Mouse (Mus musculus) liver, embryonic 11.5 days (tissue): Measurements from ENCODE around the gene Lzts2. TPM values are rescaled to one million over a fixed set of nuclear protein-coding genes. Genes with fewer than 3 reads are reported as not detected.

Source experiments
- ATAC-seq: fragments of 200-750 bp; cut with Nextera tagmentation; replicated peaks from 2 replicates; pipeline ENCODE4 v1.8.0; 2017; ENCODE audit warnings: moderate number of reproducible peaks, mild to moderate bottlenecking, moderate TSS enrichment, moderate library complexity; ENCODE audit not compliant: low FRiP score
- DNase-seq: peaks from one replicate; pipeline ENCODE4 v3.0.0-alpha.2; 2017; ENCODE audit warnings: low spot score
- H3K27ac ChIP-seq: fragments of 300-500 bp; sonication (generic); 2 replicates; pipeline ENCODE4 v1.5.1; 2014; ENCODE audit warnings: mild to moderate bottlenecking, low read depth, low read length, control low read depth
- H3K27me3 ChIP-seq: fragments of 300-500 bp; sonication (generic); replicated peaks from 2 replicates; pipeline ENCODE4 v1.6.1; 2014; ENCODE audit warnings: low read length, mixed read lengths; ENCODE audit not compliant: control insufficient read depth, insufficient read depth
- H3K36me3 ChIP-seq: fragments of 300-500 bp; sonication (generic); 2 replicates; pipeline ENCODE4 v1.6.1; 2014; ENCODE audit warnings: mild to moderate bottlenecking, low read length, moderate library complexity, mixed read lengths; ENCODE audit not compliant: control insufficient read depth, insufficient read depth
- H3K4me1 ChIP-seq: fragments of 300-500 bp; sonication (generic); replicated peaks from 2 replicates; pipeline ENCODE4 v1.6.1; 2014; ENCODE audit warnings: low read length, mixed read lengths; ENCODE audit not compliant: control insufficient read depth, insufficient read depth
- H3K4me2 ChIP-seq: fragments of 300-500 bp; sonication (generic); 2 replicates; pipeline ENCODE4 v1.6.1; 2014; ENCODE audit warnings: mild to moderate bottlenecking, control low read depth, moderate library complexity
- H3K4me3 ChIP-seq: fragments of 300-500 bp; sonication (generic); 2 replicates; pipeline ENCODE4 v1.5.1; 2014; ENCODE audit warnings: low read depth, low read length, control low read depth
- H3K9ac ChIP-seq: fragments of 300-500 bp; sonication (generic); 2 replicates; pipeline ENCODE4 v1.6.1; 2014; ENCODE audit warnings: low read depth, low read length, control low read depth
- H3K9me3 ChIP-seq: fragments of 300-500 bp; sonication (generic); 2 replicates; pipeline ENCODE4 v1.6.1; 2016; ENCODE audit warnings: low read length, inconsistent platforms, mixed read lengths; ENCODE audit not compliant: control insufficient read depth
- WGBS: fragments of 180-500 bp; shearing (Covaris S2); extraction: QIAGEN DNeasy Blood & Tissue Kit; methylation state at CpG from one replicate; pipeline ENCODE4 v1.1.7; 2014; 5-methylcytosine and 5-hydroxymethylcytosine counted together
- polyA plus RNA-seq: library from polyadenylated mRNA; unstranded; fragments of >200 nt; fragmentation: Nextera tagmentation; extraction: Ambion mirVana; gene quantifications from 2 replicates; pipeline ENCODE4 v1.2.1, GENCODE M21; 2014

The Lzts2 gene
- polyA plus RNA-seq, 1 experiment from 2014 or later = 31.4 TPM

DNA sequence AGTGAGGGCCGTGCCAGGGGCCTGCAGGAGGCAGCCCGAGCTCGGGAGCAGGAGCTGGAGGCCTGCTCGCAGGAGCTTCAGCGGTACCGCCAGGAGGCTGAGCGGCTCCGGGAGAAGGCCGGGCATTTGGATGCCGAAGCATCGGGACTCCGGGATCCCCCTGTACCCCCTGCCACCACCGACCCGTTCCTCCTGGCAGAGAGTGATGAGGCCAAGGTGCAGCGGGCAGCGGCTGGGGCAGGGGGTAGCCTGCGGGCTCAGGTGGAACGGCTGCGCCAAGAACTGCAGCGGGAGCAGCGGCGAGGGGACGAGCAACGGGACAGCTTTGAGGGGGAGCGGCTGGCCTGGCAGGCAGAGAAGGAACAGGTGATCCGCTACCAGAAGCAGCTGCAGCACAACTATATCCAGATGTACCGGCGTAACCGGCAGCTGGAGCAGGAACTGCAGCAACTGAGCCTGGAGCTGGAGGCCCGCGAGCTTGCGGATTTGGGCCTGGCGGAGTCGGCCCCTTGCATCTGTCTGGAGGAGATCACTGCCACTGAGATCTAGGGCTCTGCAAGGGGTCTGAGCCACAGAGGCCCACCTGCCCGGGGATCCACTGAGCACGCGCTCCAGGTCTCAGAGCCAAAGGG is 11.8 kb downstream of the Lzts2 start:
- Histone ChIP-seq H3K4me2 (no peak overlapping the region), H3K27me3 (no peaks in the 10 kb centered on the region), H3K27ac (no peak overlapping the region), H3K9ac (no peak overlapping the region), H3K4me3 (no peak overlapping the region), H3K36me3 (peaks cover 27% of the 10 kb centered on the region), H3K9me3 (no peaks in the 10 kb centered on the region), H3K4me1 (peaks cover 8% of the 10 kb centered on the region)
- DNase-seq = no peak
- ATAC-seq = no peak
- WGBS = 92% methylated on average over 37 of the region's 37 CpGs

GRCm38 (mm10) chr19:45026958-45027670 is 12.9 kb downstream of the Lzts2 start:
- Histone ChIP-seq H3K27me3 (no peaks in the 10 kb centered on the region), H3K9me3 (no peaks in the 10 kb centered on the region), H3K9ac (no peak overlapping the region), H3K4me2 (no peak overlapping the region), H3K27ac (no peak overlapping the region), H3K36me3 (peaks cover 27% of the 10 kb centered on the region), H3K4me3 (no peak overlapping the region), H3K4me1 (peaks cover 8% of the 10 kb centered on the region)
- WGBS = 76% methylated on average over 6 of the region's 6 CpGs
- DNase-seq = no peak
- ATAC-seq = no peak

DNA sequence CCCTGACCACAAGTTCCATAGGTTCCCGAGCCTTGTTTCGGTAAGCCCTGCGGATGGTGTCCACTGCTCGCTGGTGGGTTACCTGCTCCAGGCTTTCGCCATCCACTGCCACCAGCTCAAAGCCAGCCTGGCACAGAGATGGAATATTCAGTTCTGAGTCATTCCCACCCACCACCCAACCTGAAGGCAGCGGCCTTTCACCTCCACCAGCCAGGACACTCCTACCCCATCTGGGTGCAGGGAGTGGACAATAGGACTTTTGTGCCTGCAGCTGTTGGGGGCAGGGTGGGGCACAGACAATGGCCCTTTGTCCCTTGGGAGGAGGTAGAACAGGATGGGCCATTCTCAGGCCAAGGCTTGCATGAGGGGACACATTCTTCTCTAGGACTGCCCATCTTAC is 13.6 kb downstream of the Lzts2 start:
- H3K27me3 ChIP-seq = no peaks in the 10 kb centered on the region
- 87% methylated on average over 6 of the region's 6 CpGs for WGBS
- no peak overlapping the region for H3K9ac ChIP-seq
- no peak overlapping the region for H3K4me2 ChIP-seq
- no peak for ATAC-seq
- H3K36me3 ChIP-seq = peaks cover 27% of the 10 kb centered on the region
- H3K4me1 ChIP-seq = peaks cover 8% of the 10 kb centered on the region
- H3K27ac ChIP-seq = no peak overlapping the region
- no peak for DNase-seq
- no peaks in the 10 kb centered on the region for H3K9me3 ChIP-seq
- no peak overlapping the region for H3K4me3 ChIP-seq

GRCm38 (mm10) chr19:45028746-45029145 is 14.5 kb downstream of the Lzts2 start:
- 60% methylated on average over 19 of the region's 19 CpGs for WGBS
- Histone ChIP-seq H3K27ac (no peak overlapping the region), H3K9me3 (no peaks in the 10 kb centered on the region), H3K9ac (no peak overlapping the region), H3K4me3 (no peak overlapping the region), H3K4me1 (peaks cover 8% of the 10 kb centered on the region), H3K36me3 (peaks cover 24% of the 10 kb centered on the region), H3K4me2 (no peak overlapping the region), H3K27me3 (no peaks in the 10 kb centered on the region)
- ATAC-seq (no peak), DNase-seq (no peak)

DNA sequence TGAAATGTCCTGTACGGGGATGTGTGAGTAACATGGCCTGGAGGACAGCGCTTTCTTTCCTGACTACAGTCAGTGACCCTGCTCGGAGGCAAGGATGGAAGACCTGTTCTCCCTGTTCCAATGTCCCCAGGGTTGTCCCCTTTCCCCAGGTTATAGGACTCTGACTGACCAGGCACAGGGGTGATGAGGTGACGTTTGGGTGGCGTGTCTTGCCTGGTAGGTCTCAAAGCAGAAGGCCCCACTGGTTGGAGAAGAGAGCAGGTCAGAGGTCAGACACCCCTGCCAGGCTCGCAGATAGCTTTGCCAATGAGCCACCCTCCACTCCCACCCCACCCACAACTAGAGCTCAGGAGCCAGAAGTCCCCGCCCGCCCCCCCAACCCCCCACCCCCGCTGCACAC is 15.4 kb downstream of the Lzts2 start:
- H3K4me1 ChIP-seq = peaks cover 8% of the 10 kb centered on the region
- no peak overlapping the region for H3K9ac ChIP-seq
- WGBS = 53% methylated on average over 9 of the region's 9 CpGs
- H3K36me3 ChIP-seq = peaks cover 19% of the 10 kb centered on the region
- no peak for ATAC-seq
- DNase-seq = no peak
- no peaks in the 10 kb centered on the region for H3K27me3 ChIP-seq
- no peak overlapping the region for H3K4me3 ChIP-seq
- H3K4me2 ChIP-seq = no peak overlapping the region
- no peaks in the 10 kb centered on the region for H3K9me3 ChIP-seq
- no peak overlapping the region for H3K27ac ChIP-seq

GRCm38 (mm10) chr19:45030111-45030510 is 15.9 kb downstream of the Lzts2 start:
- Histone ChIP-seq H3K4me1 (peaks cover 8% of the 10 kb centered on the region; the same call in 1 of the 2 replicates), H3K9ac (no peak overlapping the region), H3K36me3 (peaks cover 17% of the 10 kb centered on the region), H3K9me3 (no peaks in the 10 kb centered on the region), H3K27me3 (no peaks in the 10 kb centered on the region), H3K4me2 (no peak overlapping the region), H3K27ac (no peak overlapping the region), H3K4me3 (no peak overlapping the region)
- WGBS = 21% methylated on average over 8 of the region's 8 CpGs
- ATAC-seq (peak; percentile 47), DNase-seq (peak; percentile 72)

DNA sequence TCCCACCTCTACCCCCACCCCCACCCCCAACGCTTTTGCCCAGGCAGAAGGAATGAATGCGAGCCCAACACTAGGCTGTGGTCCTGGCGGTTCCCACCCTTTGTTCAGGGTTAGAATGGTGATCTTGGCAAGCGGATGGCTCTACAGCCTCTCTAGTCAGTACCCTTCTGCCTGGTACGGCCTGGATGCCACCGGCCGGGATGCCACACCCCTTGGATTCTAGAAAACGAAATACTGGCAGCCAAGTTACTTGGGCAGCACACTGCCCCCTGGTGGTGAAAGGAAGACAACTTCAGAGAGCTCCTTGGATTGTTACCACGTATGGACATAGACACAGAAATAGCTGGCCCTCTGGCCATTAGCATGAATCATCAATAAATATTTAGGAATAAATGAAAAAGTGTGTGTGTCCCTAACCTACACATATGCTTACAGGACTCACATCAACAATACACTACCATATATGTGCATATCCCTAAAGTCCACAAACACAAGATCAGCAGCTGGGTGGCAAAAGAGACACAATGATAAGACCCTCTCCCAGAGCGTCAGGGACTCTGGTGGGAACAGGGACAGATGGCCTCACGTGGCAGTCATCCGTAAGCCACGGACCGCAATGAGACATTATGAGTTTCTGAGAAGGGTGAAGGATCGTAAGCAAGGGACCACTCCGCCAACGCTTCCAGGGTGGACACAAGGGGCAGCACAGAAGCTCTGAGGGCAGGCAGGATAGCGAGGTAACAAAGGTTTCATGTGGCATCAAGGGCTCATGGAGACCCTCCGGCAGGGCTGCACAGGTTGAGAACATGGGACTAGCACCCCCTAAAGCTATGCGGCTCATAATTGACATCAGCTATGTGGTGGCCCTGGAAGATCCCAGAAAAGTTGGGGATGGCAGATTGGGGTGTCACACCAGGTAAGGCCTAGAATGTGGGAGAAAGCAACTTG is 16.8 kb downstream of the Lzts2 start:
- ATAC-seq (no peak), DNase-seq (peak; percentile 63)
- Histone ChIP-seq H3K4me2 (peak overlapping the region; percentile 62), H3K4me3 (0 out of 2 replicates have a peak overlapping the region, but pooled peaks have one; percentile 18), H3K36me3 (peaks cover 8% of the 10 kb centered on the region), H3K27me3 (no peaks in the 10 kb centered on the region; the same call in 1 of the 2 replicates), H3K4me1 (peaks cover 8% of the 10 kb centered on the region; the same call in 1 of the 2 replicates), H3K27ac (no peak overlapping the region), H3K9ac (no peak overlapping the region), H3K9me3 (no peaks in the 10 kb centered on the region)
- WGBS = 41% methylated on average over 20 of the region's 20 CpGs

GRCm38 (mm10) chr19:45031780-45032179 is 17.6 kb downstream of the Lzts2 start:
- Histone ChIP-seq H3K27ac (no peak overlapping the region), H3K4me2 (no peak overlapping the region), H3K4me1 (peaks cover 8% of the 10 kb centered on the region; the same call in 1 of the 2 replicates), H3K9ac (no peak overlapping the region), H3K4me3 (no peak overlapping the region), H3K27me3 (peaks cover 6% of the 10 kb centered on the region), H3K9me3 (no peaks in the 10 kb centered on the region), H3K36me3 (peaks cover under 1% of the 10 kb centered on the region)
- DNase-seq = peak; percentile 69
- 31% methylated on average over 4 of the region's 4 CpGs for WGBS
- ATAC-seq = peak; percentile 35; the same call in 1 of the 2 replicates
